Mouse (Mus musculus) thymus, postnatal 36 days (tissue): ENCODE measurements around the gene Smarcd2.

Experiments
- DNase-seq, 2 experiments: peaks; one replicate each; pipeline ENCODE4 v3.0.0; 2022; ENCODE audit warnings: mixed read lengths in 2 of 2

The Smarcd2 gene

GRCm38 (mm10) chr11:106220603-106221002 is 52.2 kb downstream of the Smarcd2 start:
- no peak for DNase-seq

DNA sequence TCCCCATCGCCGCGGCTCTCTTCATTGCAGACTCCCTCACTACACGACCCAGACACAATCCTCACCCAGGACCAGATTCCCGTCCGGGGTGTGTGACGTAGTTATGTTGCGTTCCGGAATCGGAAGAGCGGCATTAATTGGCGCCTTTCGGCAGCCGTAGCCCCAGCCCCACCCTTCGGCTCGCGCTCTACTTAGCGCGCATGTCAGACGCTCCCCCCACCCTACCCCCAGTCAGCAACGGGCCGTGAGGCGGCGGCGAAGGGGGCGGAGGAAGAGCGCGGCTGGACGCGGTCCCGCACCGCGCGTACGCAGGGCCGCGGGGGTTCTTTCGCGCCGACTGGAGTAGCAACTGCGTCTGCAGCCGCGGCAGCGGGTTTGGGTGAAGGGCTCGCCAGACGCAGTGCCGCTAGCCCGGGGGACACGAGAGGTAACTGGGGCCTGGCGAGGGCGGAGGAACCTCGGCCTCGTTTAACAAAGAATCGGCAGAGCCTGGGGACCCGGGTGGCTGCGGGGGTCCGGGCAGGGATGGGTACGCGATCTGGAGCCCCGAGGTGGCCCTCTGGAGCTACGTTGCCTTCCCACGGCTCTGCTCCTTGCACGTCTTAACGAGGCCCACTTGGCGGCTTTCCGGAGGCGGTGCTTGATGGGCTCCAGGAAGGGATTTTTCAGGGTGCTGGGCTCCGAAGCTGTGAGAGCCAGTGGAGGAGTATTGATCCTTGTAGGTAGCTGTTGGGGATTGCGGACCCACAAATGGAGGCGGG is 55.9 kb downstream of the Smarcd2 start, which contains the start of gene Ddx42:
TSS of gene Ddx42 (plus strand) at position 197 of the 761 bp plus-strand sequence.
- DNase-seq, result peak; percentile 86 to 92

DNA sequence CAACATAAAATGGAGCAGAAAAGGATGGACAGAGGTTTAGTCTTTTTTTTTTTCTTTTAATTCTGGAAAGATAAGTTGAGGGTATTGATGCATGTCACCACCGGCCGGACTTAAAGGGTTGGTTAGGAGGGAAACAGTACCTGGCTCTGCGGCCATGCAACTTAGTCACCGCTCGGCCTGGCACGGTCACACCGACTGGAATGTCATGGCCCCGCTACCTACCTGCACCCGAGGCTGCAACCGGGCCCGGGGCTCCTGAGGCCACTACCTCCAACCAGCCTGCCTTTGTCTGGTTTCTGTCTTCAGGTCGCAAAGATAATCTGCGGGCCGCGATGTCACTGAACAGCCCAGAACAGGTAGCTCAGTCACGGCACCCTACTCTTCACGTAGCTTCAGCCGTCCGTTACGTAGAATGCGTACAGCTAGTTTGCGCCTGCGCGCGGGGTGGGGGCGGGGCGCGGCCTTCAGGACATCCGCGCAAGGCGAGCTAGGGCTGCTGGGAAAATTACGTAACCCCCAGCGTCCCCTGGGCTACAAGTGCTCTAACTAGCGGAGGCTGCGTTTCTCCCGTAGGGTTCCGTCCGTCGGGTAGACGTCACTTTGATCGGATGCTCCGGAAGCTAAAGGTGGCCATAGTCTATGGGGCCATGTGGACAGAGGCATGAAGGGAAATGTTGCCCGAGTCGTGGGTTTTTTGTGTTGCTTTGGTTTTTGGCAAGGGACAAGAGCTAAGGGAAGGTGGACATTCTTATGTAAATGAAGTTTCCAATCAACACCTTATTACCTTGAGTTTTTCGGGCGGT is 56.6 kb downstream of the Smarcd2 start, which contains the start of gene Ccdc47:
TSS of gene Ccdc47 (minus strand) at position 418 of the 803 bp plus-strand sequence.
- DNase-seq, result peak; percentile 88 to 93

DNA sequence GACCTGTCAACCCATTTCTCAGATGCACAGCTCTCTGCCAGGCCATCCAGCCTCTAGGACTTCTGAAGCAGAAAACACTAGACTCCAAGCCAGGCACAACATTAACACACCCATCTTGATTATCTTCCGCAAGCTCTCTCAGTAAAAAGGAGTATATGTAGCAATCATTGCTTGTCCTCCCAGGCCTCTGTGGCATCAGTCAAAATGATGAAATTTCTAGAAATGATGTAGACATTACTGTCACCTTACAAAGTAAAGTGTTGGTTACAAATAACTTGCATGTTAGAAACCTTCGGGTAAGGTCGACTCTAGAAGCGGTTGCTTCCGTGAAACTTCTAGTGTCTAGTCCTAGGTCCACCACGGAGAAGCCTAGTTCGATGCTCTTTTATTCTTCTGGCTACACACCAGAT is 57.3 kb downstream of the Smarcd2 start:
- DNase-seq, result no peak

GRCm38 (mm10) chr11:106214856-106215255 is 57.9 kb downstream of the Smarcd2 start:
- DNase-seq, result no peak
